Comparison of ENCODE assay signal across 21 mouse cellular contexts in the genomic region with DNA sequence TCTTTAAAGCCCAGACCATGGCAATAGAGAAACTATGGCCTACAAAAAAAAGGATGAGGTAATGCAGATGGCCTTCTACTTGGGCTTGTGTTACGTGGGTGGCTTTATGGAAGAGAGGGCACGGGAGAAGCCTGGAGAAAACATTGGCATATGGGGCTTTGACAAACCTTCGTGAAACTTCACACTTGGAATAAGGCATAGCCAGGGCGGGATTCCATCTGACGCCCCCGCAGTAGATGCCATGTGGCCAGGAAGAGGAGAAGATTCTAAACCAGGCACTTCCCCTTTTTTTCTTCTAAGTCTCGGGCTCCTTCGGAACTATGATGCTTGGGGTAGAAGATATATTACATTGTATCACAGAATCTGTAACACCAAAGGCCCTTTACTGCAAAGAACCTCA. TPM values are rescaled to one million over a fixed set of nuclear protein-coding genes. Genes with fewer than 3 reads are reported as not detected.
DNase-seq lines count a peak whose midpoint lies in the region; ATAC-seq lines count a peak whose summit lies in the region.
"Had no signal": no experiment of that assay in that cellular context is flagged by ENCODE, and none has a peak within 500 bp of the region (broad histone marks: within the 10 kb centered on the region; RNA-seq: fewer than 3 reads in every experiment).

No protein-coding gene starts in this region.

- H3K36me3 ChIP-seq in midbrain, embryonic 11.5 days (ENCODE audit: control insufficient read depth, insufficient read depth, low read length): no peaks in the 10 kb centered on the region
- H3K36me3 ChIP-seq: G1E; heart, embryonic 13.5 days; intestine, embryonic 15.5 days; limb, embryonic 10.5 days had no signal

- H3K9me3 ChIP-seq in midbrain, embryonic 11.5 days (ENCODE audit: control insufficient read depth, low read length): no peaks in the 10 kb centered on the region
- H3K9me3 ChIP-seq: forebrain, embryonic 13.5 days; G1E; heart, embryonic 13.5 days; intestine, embryonic 15.5 days; limb, embryonic 10.5 days had no signal

- no peak overlapping the region for H3K4me3 ChIP-seq in midbrain, embryonic 11.5 days (ENCODE audit: low read depth, low read length)
- H3K4me3 ChIP-seq: forebrain, embryonic 13.5 days; heart, embryonic 13.5 days; intestine, embryonic 15.5 days; limb, embryonic 10.5 days had no signal

- DNase-seq in layer of hippocampus, adult 11-12 months (ENCODE audit: low spot score): peak; percentile 52
- DNase-seq in layer of hippocampus, postnatal 14 days (ENCODE audit: low spot score in 2 of 2): no peak
- peak; percentile 57 to 75 for DNase-seq in left cerebral cortex, postnatal 36 days (ENCODE audit: low spot score in 2 of 2)
- peak; percentile 47 for DNase-seq in right cerebral cortex, postnatal 25 days
- no peak for DNase-seq in midbrain, embryonic 11.5 days (ENCODE audit: low spot score, missing footprints)
- no peak for DNase-seq in adrenal gland, postnatal 10 days
- no peak for DNase-seq in urinary bladder, postnatal 10 days (ENCODE audit: low spot score)
- DNase-seq: cerebellum, adult 8-10 months; heart, postnatal 36 days; lung, adult 2 months; thymus, adult 18-20 months had no signal

- H3K4me1 ChIP-seq in midbrain, embryonic 11.5 days (ENCODE audit: control insufficient read depth, insufficient read depth, low read length): no peaks in the 10 kb centered on the region
- H3K4me1 ChIP-seq: forebrain, embryonic 13.5 days; heart, embryonic 13.5 days; intestine, embryonic 15.5 days; limb, embryonic 10.5 days had no signal

- 0 out of 2 replicates have a peak, but pooled peaks have one; percentile 42 for ATAC-seq in common myeloid progenitor, adult 5-6 weeks (replicated peaks; ENCODE audit: low read depth, poor library complexity, severe bottlenecking)
- no peak for ATAC-seq in midbrain, embryonic 11.5 days (ENCODE audit: low FRiP score)
- ATAC-seq: forebrain, embryonic 13.5 days; intestine, embryonic 15.5 days; midbrain, embryonic 16.5 days had no signal

- H3K9ac ChIP-seq in midbrain, embryonic 11.5 days (ENCODE audit: low read length): no peak overlapping the region
- H3K9ac ChIP-seq: forebrain, embryonic 13.5 days; heart, embryonic 13.5 days; hindbrain, embryonic 14.5 days; intestine, embryonic 15.5 days had no signal

- H3K27ac ChIP-seq in midbrain, embryonic 11.5 days (ENCODE audit: low read depth, low read length): no peak overlapping the region
- H3K27ac ChIP-seq: forebrain, embryonic 13.5 days; heart, embryonic 13.5 days; hindbrain, embryonic 14.5 days; intestine, embryonic 15.5 days; limb, embryonic 10.5 days had no signal

- intact Hi-C loops in left cerebral cortex, postnatal 36 days (cut with DNase I): no loop called here

- peaks cover 14% of the 10 kb centered on the region for H3K27me3 ChIP-seq in midbrain, embryonic 11.5 days (ENCODE audit: control insufficient read depth, insufficient read depth, low read length)

- H3K4me2 ChIP-seq in midbrain, embryonic 11.5 days: no peak overlapping the region
- H3K4me2 ChIP-seq: forebrain, embryonic 13.5 days; heart, embryonic 13.5 days; hindbrain, embryonic 14.5 days; intestine, embryonic 15.5 days; liver, embryonic 11.5 days had no signal

- 85% methylated on average over 8 of the region's 8 CpGs for WGBS in midbrain, embryonic 11.5 days

RNA-seq across cellular contexts. Expression of gene Gpm6b, which starts 22.0 kb away (rescaled TPM):
- total RNA-seq in layer of hippocampus, postnatal 14 days (2021): 100 to 1,000 TPM; 867 to 894 TPM
- 0.05 and 0.82 TPM in 2 replicates for total RNA-seq in common myeloid progenitor, adult 5-6 weeks (2017)
- 100 to 1,000 TPM; 654 to 678 TPM for total RNA-seq in left cerebral cortex, postnatal 36 days (2021)
- polyA plus RNA-seq in midbrain, embryonic 11.5 days (2014; fragmentation: Nextera tagmentation; extraction: Ambion mirVana): 102 and 120 TPM in 2 replicates
- total RNA-seq in adrenal gland, postnatal 10 days (2021): 10 to 100 TPM; 14.6 to 16.1 TPM
- total RNA-seq: megakaryocyte-erythroid progenitor cell, adult 5-6 weeks had no signal
- polyA plus RNA-seq: G1E had no signal

RNA-seq across cellular contexts. Expression of gene Gemin8, which starts 46.5 kb away (rescaled TPM):
- 10 to 100 TPM in 1 of 2 experiments, 1 to 10 TPM in 1; 9.9 to 11.4 TPM for total RNA-seq in layer of hippocampus, postnatal 14 days (2021)
- total RNA-seq in common myeloid progenitor, adult 5-6 weeks (2017): 17.0 and 17.1 TPM in 2 replicates
- total RNA-seq in left cerebral cortex, postnatal 36 days (2021): 10 to 100 TPM; 10.7 to 12.8 TPM
- 16.8 and 19.0 TPM in 2 replicates for polyA plus RNA-seq in midbrain, embryonic 11.5 days (2014; fragmentation: Nextera tagmentation; extraction: Ambion mirVana)
- 10 to 100 TPM in 1 of 2 experiments, 1 to 10 TPM in 1; 9.8 to 10.5 TPM for total RNA-seq in adrenal gland, postnatal 10 days (2021)

Comparison
In these comparisons a context has a peak if more than half of its experiments do, and no peak if none do; other contexts are left out.
1. DNase-seq: peak in layer of hippocampus, adult 11-12 months (single experiment), left cerebral cortex, postnatal 36 days (2 of 2) and right cerebral cortex, postnatal 25 days (single experiment); none in layer of hippocampus, postnatal 14 days (0 of 2), midbrain, embryonic 11.5 days (single experiment), adrenal gland, postnatal 10 days (single experiment) and urinary bladder, postnatal 10 days (single experiment).
2. RNA of gene Gpm6b, which starts 22.0 kb away (total RNA-seq): 867 to 894 TPM in layer of hippocampus, postnatal 14 days and 654 to 678 TPM in left cerebral cortex, postnatal 36 days; 14.6 to 16.1 TPM in adrenal gland, postnatal 10 days and 0.05 to 0.82 TPM in common myeloid progenitor, adult 5-6 weeks; every median in the first group is over 10 times any median in the second.